Mouse (Mus musculus): ENCODE data around the gene Mettl21a. TPM values are rescaled to one million over a fixed set of nuclear protein-coding genes. Genes with fewer than 3 reads are reported as not detected.
"Not testable (repeated sequence)": the region's sequence is repeated elsewhere in the genome, so short reads cannot be mapped to it uniquely, and the experiment has no call there.

Mettl21a gene
- total RNA-seq, 4 experiments from 2014 or later: 15.6 to 22.3 (median 18.4) TPM

DNA sequence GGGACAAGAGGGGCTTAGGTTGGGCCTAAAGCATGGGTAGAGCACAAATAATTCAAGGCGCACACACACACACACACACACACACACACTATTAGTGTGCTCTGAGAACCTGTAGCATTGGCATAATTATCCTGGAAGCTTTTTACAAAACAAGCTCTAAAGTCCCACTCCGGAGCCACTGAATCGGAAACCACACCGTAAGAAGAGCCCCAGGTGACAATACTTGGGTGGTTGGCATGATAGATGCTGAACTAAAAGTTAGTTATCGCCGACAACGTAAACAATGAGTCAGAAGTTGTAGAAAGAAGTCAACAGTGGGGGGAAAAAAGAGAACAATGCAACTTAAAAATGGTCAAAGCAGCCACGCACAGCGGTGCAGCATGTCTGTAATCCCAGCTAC is 2.7 kb downstream of the Mettl21a start:
- no peak for DNase-seq

DNA sequence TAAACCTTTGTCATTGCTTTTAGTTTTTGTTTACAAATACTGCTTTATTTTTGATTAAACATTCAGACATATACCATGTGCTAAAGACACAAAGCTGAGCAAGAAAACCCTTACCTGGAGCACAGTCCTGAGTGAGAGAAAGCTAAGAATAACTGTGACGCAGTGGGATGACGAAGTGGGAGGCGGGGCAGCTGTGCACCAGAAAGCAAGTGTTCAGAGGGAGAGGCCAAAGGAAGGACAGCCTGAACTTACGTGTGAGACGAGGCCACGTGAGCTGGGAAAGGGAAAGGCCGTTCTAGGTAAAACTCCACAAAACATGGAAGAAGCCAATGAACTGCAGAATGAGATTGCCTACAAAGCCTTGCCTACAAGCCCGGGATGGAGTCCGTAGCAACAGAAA is 7.1 kb downstream of the Mettl21a start:
- no peak for DNase-seq

DNA sequence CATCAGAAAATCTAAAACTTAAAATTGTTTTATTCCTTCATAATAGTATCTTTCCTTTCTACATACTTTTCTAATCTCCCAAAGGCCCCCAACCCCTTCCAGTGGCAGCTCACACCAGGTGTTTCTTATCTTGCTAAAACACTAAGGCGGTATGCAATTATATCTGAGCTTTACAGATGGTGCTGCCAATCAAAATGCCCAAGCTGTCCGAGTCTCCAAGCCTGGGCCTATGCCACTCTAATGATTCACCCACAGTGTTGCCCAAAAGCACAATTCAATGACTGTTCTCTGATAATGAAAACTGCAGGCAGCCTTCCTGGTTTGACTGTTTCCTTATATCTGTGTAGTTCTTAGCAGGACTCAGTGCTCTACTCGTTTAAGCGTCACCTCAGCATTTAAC is 7.9 kb downstream of the Mettl21a start:
- DNase-seq: no peak

DNA sequence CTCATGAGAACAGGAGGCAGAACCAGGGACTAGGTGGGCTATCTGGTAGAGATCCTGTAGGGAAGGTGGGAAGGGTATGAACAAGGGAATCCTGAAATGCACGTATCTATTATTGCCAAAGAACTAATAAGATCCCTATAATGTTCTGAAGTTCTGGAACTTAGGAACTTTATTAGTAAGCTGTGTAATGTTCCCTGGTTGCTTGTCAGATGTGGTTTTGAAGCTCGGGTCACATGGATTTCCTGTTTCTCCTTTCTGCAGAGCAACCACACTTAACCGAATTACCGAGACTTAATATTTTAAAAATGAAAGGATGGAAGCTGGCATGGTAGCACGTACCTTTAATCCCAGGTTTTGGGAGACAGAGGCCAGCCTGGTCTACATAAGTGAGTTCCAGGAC is 13.7 kb downstream of the Mettl21a start:
- DNase-seq: no peak

DNA sequence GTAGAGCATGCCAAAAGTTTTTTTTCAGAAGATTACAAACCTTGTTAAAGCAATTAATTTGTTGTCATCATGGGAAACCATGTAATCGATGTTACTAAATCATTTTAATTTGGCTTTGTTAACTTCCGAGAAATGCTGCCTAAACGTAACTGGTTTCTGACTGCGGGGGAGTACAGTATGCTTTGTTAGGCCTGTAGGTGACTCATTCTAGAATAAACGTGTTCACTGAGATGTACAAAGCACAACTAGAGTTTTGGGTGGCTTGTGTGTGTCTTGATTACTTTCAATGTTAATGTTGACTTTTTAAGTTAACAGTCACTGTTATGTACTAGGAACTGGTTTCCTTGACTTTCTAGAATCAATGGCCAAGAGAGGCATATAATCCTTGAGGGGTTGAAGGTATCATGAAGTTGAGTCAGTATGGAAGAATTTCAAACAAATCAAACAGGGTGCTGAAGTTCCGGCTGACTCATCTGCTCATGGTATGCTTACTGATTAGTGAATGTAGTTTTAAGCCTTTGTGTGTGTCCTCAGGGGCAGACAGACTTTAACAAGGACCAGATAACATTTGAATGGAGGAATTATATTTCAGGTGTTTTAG is 15.7 kb downstream of the Mettl21a start:
- no peak for DNase-seq

DNA sequence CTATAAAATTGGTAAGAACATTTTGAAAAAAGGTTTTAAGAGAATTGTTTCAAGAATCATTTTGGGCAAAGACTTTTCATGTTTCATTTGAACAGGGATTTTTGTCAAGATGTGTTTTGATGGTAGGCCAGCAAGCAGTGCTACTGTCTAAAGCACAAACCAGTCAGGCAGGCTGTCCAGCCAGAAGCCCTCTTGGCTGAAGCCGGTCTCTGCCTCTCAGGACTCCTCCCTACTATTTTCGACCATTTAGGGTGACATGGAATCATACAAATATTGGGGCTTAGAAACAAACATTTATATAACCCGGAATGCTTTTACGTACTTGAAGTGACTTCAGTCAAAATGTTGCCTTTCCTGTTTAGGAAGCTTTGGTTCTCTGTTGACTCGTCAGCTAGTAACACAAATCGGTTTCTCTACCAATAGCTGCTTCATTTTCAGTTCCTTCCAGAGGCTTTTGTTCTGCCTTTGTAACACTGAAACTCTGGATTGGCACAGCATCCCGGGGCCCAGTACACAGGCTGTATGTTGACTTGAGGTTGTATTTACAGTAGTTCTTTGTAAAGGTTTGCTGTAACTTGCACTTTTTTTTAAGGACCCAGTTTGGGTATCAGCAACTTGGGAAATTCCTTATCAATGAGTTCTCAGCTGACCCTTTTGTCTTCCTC is 16.5 kb downstream of the Mettl21a start:
- DNase-seq: no peak

DNA sequence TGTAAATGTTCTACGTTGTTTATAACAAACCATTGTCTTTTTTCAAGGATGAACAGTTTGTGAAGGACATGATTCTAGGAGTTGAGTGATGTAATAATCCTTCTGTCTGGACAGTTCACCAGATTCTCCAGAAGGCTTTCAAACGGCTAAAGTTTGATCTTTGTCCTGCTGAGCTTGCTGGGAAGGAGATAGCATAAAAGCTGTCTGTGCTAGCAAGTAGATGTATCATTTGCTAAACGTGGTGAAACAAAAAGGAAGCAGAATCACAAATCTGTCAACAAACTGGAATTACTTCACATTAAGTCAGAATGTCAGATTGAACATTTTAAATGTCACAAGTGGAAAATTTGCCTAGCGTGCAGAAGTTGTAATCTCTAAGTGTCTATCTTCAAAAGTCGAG is 18.1 kb downstream of the Mettl21a start:
- no peak for DNase-seq

DNA sequence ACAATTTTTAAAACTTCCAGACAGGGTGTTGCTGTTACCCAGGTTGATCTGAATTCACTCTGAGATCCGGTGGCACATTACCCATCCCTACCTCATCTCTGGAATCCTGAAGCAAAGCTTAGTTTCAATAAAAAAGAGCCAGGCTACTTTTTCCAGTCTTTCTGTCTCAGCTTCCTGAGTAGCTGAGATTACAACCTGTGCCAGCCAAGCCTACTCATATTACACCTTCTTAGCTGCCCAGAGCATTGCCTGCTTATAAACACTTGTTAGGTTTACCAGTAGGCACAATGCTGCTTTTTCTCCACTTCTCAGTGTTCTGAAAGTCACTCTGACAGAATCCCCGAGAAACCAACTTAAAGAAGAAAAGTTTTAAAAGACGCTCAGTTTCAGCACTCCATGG is 38.2 kb downstream of the Mettl21a start:
- no peak for DNase-seq

DNA sequence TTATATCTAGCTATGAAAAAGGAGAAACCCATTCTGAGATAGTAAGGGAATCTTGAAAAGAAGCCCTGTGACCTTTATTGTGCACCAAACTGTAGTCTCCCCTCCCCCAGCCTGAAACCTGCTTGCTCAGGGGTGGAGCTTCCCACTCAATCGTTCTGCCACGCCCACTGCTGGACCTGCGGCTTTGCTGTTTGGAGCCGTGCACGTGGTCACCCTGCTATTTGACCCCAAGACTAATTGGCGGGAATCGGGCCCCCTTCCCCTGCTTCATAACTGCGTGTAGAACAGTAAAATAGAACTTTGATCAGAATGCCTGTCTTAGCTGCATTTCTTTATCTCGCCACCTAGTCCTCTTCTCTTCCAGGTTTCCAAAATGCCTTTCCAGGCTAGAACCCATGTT is 39.1 kb downstream of the Mettl21a start:
- DNase-seq: not testable (repeated sequence)

DNA sequence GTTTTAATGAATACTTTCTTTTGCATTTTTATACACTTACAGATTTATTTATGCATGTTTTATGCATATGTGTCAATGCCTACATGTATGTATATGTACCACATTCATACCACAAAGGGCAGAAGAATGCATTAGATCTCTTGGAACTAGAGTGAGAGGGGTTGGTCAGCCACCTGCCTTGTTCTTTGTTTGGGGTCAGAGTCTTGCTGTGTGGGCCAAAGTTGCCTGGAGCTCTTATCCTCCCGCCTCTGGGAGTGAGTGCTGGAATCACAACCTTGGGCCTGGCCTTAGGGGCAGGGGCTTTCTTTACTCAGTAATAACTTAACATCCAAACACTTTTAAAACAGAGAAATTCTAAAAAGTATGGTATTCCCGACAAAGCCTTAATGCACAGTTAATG is 40.3 kb downstream of the Mettl21a start:
- no peak for DNase-seq

DNA sequence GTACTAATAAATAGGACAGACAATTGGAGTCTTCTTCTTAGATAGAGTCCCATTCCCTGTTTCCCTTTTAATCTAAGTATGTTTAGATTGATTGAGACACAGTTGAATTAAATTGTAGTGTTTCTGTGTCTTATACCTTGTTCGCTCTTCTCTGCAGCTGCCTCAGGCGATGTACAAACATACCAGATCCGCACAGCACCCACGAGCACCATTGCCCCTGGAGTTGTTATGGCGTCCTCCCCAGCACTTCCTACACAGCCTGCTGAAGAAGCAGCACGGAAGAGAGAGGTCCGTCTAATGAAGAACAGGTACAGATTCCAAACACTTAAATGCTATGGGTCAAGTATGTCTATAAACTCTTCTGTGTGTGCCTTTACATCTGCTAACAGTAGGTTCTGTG is 41.0 kb downstream of the Mettl21a start:
- no peak for DNase-seq

DNA sequence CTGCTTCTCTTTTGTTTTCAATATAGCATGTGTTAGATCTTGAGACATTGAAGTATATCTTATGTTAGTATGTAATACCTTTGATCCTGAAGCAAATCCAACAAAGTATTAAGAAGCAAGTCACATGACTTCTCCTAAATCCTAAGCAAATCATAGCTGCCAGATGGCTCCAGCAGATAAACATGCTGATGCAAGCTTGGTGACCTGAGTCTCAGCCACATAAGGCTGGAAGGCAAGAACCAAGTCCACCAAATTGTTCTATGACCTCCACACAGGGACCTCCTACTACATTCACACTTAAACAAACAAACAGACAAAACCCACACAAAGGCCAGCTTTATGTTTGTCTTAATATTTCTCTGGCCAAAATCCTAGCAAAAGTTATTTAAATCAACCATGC is 48.8 kb downstream of the Mettl21a start:
- no peak for DNase-seq

DNA sequence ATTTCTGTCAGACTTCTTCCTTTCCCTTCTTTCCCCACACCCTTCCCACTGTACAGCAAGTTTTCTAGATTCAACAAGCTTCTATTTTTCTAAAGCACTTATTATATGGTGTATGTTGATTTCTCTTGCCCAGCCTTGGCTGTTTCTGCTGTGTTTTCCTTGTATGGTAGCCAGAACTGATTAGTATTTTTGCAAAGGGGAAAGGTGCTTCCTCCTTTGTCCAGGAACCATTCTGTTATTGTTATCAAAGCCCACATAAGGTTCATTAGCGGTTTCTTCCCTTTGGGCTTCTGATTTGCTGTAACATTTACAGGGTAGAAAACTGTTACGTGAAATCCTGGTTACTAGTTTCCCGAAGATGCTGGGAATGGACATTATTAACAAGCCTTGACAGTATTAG is 56.9 kb downstream of the Mettl21a start:
- DNase-seq: no peak

Other genes with a start within 250 kb of the Mettl21a start
- 10 to 100 TPM; 38.9 to 50.4 (median 40.8) TPM for gene Creb1, start 84.6 kb downstream of the Mettl21a start, total RNA-seq (2022)
- gene Ccnyl1, start 73.2 kb upstream of the Mettl21a start, total RNA-seq (2022): 10 to 100 TPM; 12.0 to 15.6 (median 13.6) TPM
- gene Fzd5, start 120.5 kb upstream of the Mettl21a start, total RNA-seq (2022): 10 to 100 TPM; 14.9 to 34.1 (median 21.4) TPM

All from adrenal gland, adult 8-10 months (tissue).